Mouse (Mus musculus) CD4-positive, CD25-positive, alpha-beta regulatory T cell, adult 2 months (primary cell): ENCODE measurements around the gene Casp8.
A peak's percentile ranks its signal among the peaks of the same experiment; 100 is the strongest.
"Not testable (repeated sequence)": the region's sequence is repeated elsewhere in the genome, so short reads cannot be mapped to it uniquely, and the experiment has no call there.

ENCODE experiments used
- DNase-seq: peaks from one replicate; pipeline ENCODE4 v3.0.0-alpha.2; 2012; ENCODE audit warnings: low read depth, low spot score

Gene Casp8

GRCm38 (mm10) chr1:58795291-58796058 is at the start of gene Casp8:
TSS of gene Casp8 (plus strand) at chr1:58795374.
- peak; percentile 77 for DNase-seq

DNA sequence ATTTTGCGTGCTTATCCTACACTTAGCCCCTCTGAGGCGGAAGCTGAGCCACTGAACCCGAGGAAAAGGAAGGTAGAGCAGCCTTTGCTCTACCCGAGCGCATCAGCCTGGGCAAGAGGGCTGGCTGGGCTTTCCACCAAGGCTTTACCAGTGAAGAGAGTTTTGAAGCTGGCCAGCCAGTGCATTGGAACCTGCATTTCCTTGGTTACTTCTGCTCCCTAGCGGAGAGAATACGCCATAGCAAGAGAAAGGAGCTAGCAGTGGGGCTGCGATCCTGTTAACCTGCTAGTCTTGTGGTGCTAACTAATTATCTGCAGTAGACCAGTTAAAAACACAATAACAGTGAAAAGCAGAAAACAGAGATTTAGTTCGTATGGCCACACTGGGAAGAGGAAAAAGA is 48.3 kb upstream of the Casp8 start:
- DNase-seq = peak; percentile 64

DNA sequence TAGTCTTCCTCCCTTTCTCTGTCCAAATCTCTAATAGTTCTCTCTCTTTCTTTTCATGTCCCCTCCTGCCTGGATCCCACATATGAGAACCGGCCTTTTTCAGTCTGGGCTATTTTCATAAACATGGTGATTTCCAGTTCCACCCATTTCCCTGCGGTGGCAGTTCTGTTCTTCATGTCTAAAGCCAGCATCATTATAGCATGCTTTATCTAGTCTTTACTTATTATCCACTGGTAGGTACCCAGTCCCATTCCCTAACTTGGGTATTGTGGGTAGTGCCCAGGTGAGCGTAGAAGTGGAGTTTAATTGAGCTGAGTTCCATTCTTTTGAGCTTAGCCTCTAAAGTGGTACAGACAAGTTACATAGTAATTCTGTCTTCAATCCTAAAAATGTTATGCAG is 35.7 kb upstream of the Casp8 start:
- DNase-seq = no peak

DNA sequence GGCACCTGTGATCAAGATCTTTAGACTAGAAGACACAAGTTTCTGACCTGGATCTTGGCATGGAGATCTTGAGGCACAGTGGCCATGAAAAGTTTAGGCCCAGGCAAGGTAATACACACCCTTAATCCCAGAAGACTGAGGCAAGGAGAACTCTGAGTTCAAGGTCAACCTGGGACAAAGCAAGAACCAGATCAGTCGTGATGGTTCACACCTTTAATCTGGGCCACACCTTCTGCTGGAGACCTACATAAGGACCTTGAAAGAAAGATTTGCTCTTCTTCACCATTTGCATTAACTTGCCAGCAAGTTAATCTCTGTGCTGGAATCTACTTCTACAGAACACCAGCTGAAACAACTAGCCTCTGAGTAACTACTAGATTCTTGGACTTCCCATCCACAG is 34.6 kb upstream of the Casp8 start:
- no peak for DNase-seq

DNA sequence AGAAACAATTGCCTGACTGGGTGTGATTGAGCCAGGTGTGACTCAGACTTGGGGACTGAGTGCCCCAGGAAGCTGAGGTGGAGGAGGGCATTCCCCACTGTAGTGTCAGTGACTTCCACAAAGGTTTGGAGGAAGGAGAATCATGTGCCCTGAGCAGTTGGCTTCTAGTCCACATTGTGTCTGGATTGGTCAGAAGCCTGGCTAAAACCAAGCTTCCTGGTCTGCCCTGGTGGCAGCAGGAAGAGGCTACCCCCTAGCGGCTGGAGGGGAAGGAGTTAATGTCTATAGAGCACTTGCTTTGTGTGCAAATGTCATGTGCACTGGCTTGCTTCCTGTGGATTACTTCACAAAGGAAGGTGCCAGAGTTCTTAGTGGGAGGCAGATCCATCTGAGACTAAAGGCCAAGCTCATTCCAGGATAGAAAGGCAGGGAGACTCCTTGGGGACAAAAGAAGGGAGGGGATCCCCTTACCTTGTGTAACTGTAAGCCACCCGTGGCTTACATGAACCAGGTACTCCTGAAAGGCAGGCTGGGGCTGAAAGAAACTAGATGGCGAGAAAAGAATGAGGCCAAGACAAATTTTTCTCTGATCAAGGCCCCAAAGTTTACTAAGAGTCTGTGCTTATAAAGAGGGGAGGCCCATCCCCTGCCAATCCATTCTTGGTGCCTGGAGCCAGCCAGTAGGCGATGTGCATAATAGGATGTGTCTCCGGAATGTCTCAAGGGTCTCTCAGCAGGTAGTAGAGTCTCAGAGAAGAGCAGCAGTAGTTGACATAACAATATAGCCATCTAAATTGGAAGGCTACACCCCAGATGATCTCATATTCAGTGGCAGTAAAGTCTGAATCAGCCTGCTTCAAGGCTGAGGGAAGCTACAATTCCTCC is 33.5 kb upstream of the Casp8 start:
- DNase-seq = peak; percentile 64

DNA sequence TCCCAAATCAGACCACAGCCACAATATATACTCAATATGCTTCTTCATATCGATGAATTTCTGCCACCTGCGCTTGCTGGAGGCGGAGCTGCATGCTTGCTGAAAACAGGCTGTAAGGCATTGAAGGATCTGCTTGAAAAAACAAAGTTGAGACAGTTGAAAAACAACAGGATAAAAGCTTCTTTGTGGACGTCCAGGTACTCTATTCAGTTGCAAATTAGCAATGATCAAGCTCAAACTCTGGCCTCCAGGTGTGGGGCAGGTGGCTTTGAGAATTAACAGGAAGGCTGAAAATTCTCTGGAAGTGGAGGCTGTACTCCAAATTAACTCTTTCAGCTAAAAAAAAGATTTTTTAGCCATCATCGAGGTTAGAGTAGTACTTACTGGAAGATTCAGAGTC is 32.6 kb upstream of the Casp8 start:
- DNase-seq = no peak

GRCm38 (mm10) chr1:58766446-58766845 is 28.7 kb upstream of the Casp8 start:
- not testable (repeated sequence) for DNase-seq

DNA sequence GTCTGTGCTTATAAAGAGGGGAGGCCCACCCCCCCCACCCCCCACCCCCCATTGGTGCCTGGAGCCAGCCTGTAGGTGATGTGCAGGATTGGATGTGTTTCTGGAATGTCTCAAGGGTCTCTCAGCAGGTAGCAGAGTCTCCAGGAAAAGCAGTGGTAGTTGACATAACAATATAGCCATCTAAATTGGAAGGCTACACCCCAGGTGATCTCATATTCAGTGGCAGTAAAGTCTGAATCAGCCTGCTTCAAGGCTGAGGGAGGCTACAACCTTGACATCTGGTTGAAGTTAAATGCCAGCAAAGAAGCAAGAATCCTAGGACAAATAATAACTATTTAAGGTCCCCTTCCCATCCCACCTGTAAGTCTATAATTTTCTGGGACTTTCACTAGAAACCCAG is 26.0 kb upstream of the Casp8 start:
- DNase-seq = no peak

GRCm38 (mm10) chr1:58769701-58770100 is 25.5 kb upstream of the Casp8 start:
- DNase-seq = no peak

GRCm38 (mm10) chr1:58770111-58770720 is 25.0 kb upstream of the Casp8 start:
- peak; percentile 78 for DNase-seq

DNA sequence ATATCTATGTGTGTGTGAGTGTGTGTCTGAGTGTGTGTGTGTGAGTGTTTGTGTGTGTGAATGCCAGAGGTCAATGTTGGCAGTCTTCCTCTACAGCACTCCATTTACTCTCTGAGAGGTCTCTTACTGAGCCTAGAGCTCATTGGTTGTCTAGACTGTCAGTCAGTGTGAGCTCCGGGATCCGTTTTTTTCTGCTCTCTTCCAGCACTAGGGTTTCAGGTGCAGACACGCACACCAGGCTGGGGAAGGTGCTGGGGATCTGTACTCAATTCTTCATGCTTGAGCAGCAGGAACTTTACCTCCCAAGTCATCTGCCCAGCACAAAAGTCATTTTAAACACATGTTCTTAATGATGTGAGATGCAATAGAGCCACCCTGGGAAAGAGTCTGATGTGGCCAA is 23.1 kb upstream of the Casp8 start:
- no peak for DNase-seq

DNA sequence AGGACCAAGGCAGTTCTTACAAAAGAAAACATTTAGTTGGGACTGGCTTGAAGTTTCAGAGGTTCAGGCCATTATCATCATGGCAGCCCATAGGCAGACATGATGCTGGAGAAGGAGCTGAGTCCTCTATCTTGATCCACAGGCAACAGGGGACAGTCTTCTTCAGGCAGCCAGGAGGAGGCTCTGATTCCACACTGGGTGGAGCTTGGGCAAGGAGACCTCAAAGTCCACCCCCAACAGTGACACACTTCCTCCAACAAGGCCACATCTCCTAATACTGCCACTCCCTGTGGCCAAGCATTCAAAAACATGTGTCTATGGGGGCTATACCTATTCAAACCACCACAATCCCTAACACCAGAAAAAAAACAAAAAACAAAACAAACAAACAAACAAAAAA is 21.9 kb upstream of the Casp8 start:
- DNase-seq = no peak

- peak; percentile 67 for DNase-seq
These were observed 21.3 kb upstream of the Casp8 start for GRCm38 (mm10) chr1:58773905-58774304.

- DNase-seq = no peak
These were observed 19.8 kb upstream of the Casp8 start for GRCm38 (mm10) chr1:58775361-58775760.

GRCm38 (mm10) chr1:58777583-58777982 is 17.6 kb upstream of the Casp8 start:
- DNase-seq = no peak

DNA sequence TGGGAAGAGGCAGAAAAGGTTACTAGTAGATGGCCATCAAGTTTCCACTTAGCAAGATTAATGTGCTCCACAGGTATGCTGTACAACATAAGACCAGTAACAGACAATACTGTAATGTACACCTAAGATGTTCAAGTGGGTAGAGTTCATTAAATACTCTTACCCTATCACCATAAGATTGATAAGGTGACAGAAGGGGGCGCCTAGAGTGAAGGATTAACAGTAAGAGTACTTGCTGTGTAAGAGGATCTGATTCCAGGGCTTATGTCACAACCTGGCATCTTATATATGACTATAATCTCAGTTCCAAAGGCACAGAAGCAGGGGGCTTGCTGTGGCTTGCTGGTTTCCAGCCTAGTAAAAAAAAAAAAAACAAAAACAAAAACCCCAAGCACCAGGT is 16.9 kb upstream of the Casp8 start:
- DNase-seq = peak; percentile 70

DNA sequence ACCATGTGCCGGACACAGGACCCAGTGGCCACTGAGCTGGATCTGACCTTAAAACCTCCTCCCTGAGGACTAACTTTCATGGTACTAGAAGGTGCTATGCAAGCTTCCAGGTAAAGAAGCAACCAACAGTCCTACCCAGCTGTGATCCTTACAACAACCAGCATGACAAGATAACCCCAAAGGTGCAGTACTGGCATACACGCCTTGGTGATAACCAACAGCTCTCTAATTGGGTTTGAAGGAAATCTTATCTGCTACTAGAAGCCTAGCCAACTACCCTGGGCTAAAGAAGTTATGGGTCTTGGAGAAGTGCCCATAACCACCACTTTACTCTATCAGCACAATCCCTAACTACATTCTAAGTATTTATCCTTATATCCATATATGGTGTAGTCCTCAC is 8.9 kb upstream of the Casp8 start:
- DNase-seq = no peak

DNA sequence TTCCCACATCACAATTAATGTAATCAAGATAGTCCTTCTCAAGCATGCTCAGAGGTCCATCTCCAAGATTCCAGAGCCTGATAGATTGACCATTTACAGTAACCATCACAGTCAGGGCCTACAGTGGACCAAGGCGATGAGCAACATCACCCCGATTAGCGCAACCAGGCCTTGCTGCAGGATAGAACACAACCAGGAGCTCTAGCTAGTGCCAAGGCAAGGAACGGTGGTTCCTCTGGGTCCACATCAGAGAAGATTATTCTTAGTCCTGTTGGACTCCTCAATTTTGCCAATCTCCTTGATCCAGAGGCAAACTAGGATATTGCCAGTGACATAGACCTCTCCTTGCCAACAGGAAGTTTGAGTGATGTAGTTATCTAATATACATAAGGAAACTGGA is 6.8 kb upstream of the Casp8 start:
- DNase-seq = no peak

DNA sequence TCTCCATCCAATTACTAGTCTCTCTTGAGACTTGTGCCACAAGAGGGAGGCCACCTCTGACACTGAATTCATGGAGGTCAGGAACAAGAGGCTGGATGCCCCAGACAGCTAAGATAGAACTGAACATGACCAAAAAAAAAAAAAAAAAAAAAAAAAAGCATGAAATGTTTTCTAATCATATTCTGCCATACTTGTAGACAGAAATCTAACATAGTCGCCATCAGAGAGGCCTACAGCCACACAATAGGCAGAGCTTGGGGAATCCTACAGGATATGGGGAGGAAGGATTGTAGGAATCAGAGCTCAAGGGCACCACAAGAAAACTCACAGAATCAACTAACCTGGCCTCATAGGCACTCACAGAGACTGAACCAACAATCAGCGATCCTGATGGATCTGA is 469 bp upstream of the Casp8 start:
- no peak for DNase-seq

- DNase-seq = no peak
These were observed 837 bp downstream of the Casp8 start for GRCm38 (mm10) chr1:58796059-58796363.

GRCm38 (mm10) chr1:58796853-58797252 is 1.7 kb downstream of the Casp8 start:
- DNase-seq = no peak

GRCm38 (mm10) chr1:58797370-58797769 is 2.2 kb downstream of the Casp8 start:
- DNase-seq = peak; percentile 81

DNA sequence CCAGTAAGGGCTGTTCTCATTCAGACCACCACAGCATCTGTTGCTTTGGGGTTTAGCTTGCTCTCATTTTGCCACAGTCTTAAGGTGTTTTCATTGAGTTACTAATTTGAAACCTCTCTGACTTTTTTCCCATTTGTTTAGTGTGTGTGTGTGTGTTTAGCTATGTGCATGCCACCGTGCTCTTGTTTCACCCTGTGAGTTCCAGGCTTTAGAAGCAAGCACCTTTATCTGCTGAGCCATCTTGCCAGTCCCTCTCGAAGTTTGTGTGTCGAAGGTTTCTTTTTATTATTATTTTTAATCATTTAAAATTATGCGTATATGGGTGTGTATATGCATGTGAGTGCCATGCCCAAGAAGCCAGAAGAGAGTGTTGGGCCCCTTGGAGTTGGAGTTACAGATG is 3.7 kb downstream of the Casp8 start:
- no peak for DNase-seq
